Mouse (Mus musculus): ENCODE measurements around the gene Hmox1.

The Hmox1 gene

GRCm38 (mm10) chr8:75093399-75094156 lies at the start of gene Hmox1:
Hmox1 (plus strand) TSS chr8:75093621.
- peak; percentile 82 for DNase-seq (ENCODE audit: low read depth, low spot score)

DNA sequence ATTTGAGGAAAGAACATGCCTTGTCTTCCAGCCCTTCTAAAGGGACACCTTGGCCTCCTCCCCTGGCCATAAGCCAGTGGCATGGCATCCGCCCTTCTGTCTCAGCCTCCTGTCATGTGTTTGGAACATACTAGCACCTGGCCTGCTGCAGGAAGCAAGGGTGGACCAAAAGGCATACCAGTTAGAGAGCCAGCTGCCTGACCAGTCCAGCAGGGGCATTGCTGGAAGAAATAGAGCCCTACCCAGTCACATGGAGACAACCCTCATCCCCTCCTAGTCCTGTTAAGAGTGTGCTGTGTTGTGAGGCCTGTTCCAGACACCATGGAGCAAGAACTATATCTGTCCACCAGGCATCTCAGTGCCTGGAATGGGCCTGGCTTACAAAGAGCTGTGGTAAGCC lies 47.1 kb upstream of the Hmox1 start:
- DNase-seq (ENCODE audit: low read depth, low spot score): no peak

DNA sequence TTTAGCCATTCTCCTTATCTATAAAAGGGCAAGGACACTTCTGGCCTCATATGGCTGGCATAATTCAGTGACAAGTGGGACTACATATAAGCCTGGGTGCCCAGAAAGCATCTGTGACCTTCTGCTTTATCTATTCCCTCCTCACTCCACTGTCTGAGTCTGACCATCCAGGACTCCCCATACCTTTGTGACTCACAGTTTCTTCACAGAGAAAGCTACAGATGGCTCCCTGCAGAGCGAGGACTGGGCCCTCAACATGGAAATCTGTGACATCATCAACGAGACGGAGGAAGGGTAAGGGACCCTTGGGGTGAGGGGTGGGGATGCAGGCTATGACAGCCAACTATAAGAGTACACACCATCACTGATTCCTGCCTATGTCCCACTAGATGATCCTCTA lies 45.6 kb upstream of the Hmox1 start:
- no peak for DNase-seq (ENCODE audit: low read depth, low spot score)

DNA sequence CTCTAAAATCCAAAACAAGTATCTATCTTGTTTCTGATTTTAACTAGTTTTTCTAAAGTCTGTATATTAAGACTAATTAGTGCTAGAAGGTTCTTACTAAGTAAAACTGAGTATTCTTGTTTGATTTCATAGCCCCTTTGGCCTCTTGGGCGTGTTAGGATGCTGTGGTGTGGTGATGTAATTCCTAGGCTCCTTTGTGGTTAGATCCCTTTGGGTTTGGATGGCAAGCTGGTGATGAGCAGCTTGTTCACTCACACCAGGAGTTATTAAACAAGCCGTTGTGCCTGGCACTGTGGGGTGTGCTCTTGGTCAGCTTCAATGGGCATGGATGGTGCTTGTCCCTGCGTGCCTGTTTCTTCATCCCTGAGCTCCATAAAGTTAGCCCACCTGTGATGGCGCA lies 40.1 kb upstream of the Hmox1 start:
- no peak for DNase-seq (ENCODE audit: low read depth, low spot score)

- no peak for DNase-seq (ENCODE audit: low read depth, low spot score)
Observed at GRCm38 (mm10) chr8:75055673-75056072, 37.7 kb upstream of the Hmox1 start.

GRCm38 (mm10) chr8:75060022-75060421 lies 33.4 kb upstream of the Hmox1 start:
- no peak for DNase-seq (ENCODE audit: low read depth, low spot score)

- DNase-seq (ENCODE audit: low read depth, low spot score): no peak
Observed at GRCm38 (mm10) chr8:75060815-75061214, 32.6 kb upstream of the Hmox1 start.

GRCm38 (mm10) chr8:75063290-75063689 lies 30.1 kb upstream of the Hmox1 start:
- DNase-seq (ENCODE audit: low read depth, low spot score): no peak

GRCm38 (mm10) chr8:75064790-75065189 lies 28.6 kb upstream of the Hmox1 start:
- DNase-seq (ENCODE audit: low read depth, low spot score): peak; percentile 36

GRCm38 (mm10) chr8:75067287-75067686 lies 26.1 kb upstream of the Hmox1 start:
- no peak for DNase-seq (ENCODE audit: low read depth, low spot score)

DNA sequence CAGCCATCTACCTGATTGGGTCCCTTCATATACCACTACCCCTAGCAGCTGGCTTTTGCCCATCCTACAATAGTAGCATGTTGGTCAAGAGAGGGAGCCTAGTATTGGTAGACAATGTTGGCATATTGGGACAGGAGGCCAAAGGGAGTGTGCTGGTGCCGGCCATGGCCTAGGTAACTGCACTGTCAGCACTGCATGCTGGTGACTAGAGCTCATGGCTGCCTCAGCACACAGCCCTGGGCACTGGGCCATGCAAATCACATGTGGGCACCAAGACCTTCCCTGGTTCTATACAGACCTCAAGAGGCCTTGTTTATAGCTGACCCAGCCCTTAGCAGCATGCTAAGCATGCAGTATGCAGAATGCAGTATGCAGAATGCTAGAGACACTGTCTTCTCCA lies 23.1 kb upstream of the Hmox1 start:
- no peak for DNase-seq (ENCODE audit: low read depth, low spot score)

DNA sequence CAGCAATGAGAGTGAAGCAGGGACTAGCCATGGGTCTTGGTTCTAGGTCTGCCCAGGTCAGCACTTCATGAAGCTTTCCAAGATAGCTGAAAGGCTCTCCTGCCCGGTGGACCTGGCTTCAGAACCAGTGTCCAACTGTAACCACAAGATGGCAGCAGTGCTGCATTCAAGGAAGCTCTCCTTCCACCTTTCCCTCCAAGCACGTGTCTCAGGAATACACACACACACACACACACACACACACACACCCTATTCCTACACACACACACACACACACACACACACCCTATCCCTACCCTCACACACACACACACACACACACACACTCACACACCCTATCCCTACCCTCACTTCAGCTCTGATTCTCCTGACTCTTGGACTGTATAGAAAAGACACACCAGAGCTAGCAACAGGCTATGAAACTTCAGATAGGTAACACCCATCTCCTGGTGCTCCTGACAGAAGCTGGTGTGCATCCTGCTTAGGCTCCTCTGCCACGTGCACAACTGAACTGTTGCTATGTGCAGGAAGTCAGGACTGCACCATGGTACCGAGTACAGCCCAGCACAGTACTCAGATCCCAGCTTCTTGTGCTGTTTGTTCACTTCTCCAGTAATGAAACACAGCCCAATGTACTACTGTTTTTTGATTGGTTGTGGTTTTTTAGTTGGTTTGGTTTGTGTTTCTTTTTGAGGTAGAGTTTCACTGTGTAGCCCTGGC lies 21.6 kb upstream of the Hmox1 start:
- DNase-seq (ENCODE audit: low read depth, low spot score): peak; percentile 47

GRCm38 (mm10) chr8:75074876-75075275 lies 18.5 kb upstream of the Hmox1 start:
- no peak for DNase-seq (ENCODE audit: low read depth, low spot score)

DNA sequence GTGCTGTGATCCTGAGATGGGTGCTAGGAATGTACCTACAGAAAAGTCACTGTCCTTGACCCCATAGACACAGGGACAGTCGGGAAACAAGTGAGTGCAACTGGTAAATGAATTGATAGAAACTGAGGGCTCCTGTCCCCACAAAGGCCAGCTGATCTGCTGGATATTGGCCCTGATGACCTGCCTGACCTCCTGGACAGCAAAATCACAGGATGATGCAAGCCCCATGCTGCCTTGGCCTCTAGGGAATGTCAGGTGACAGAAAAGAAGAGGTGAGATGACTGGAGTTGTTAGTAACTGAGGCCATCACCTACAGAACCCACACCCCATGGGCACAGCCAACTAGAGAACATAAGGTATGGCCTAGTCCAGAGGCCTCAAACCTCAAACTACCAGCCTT lies 15.2 kb upstream of the Hmox1 start:
- DNase-seq (ENCODE audit: low read depth, low spot score): no peak

GRCm38 (mm10) chr8:75078851-75079250 lies 14.6 kb upstream of the Hmox1 start:
- DNase-seq (ENCODE audit: low read depth, low spot score): no peak

DNA sequence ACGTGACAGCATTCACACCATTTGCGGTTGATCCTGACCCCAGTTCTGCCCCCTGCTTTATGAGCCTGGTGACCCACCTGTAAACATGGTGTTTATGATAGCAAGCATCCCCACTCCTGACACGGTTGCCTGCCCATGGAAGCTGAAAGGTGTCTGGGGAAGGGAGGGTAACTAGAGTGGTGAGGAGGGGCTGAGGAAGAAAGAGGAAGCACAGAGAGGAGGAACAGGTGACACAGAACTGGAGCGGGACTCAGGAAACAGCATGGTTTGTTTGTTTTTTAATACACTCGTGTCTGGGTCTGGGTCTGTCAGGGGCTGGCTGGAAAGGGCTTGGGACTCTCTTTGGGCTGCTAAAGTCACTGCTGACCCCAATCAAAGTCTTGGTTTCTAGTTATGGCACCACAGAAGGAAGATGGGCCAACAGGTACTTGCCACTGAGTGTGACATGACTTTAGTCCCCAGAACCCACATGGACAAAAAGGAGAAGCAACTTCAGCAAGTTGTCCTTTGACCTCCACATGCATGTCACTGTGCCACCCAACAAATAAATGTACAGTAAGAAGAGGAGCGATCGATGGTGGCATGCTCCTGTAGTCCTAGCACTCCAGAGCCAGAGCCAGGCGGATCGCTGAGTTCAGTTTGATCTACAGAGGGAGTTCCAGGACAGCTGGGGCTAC lies 11.9 kb upstream of the Hmox1 start:
- DNase-seq (ENCODE audit: low read depth, low spot score): no peak

DNA sequence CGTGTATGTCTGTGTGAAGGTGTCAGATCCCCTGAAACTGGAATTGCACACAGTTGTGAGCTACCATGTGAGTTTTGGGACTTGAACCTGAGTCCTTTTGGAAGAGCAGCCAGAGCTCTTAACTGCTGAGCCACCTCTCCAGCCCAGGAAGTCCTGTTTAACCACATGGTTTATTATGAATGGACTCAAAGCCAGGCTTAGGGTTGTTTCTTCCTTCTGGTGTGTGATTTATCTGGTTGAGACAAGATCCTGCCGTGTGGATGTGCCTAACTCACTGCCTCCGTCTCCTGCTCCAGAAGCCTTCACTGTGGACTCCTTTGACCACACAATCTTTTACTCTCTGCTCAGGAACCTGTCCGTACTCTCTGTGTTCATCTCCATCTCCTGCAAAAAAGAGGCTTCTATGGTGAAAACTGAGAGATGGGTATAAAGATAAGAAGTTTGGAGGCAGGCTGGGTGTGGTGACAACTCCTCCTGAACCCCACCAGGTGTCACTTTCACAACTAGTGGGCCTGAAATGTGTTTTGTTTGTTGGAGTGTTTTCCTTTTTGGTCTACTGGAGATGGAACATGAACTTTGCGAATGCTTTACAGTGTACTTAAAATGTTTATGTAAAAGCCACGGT lies 11.1 kb upstream of the Hmox1 start:
- DNase-seq (ENCODE audit: low read depth, low spot score): no peak

DNA sequence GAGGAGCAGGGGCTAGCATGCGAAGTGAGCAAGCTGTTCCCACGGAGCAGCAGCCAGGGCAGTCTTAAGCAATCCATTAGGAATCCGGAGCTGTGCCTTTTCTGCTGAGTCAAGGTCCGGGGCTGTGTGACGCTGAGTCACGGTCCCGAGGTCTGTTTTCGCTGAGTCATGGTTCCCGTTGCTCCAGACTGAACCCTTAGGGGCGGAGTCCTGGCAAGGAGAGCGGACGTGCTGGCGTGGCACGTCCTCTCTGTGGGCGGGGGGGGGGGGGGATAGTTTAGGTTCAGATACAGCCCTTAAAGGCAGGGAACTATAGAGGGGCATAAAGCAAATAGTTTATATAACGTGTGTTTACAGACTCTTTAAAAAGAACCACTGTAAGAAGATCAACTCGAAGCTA lies 9.6 kb upstream of the Hmox1 start:
- DNase-seq (ENCODE audit: low read depth, low spot score): peak; percentile 78

- no peak for DNase-seq (ENCODE audit: low read depth, low spot score)
Observed at GRCm38 (mm10) chr8:75084382-75085064, 8.9 kb upstream of the Hmox1 start.

DNA sequence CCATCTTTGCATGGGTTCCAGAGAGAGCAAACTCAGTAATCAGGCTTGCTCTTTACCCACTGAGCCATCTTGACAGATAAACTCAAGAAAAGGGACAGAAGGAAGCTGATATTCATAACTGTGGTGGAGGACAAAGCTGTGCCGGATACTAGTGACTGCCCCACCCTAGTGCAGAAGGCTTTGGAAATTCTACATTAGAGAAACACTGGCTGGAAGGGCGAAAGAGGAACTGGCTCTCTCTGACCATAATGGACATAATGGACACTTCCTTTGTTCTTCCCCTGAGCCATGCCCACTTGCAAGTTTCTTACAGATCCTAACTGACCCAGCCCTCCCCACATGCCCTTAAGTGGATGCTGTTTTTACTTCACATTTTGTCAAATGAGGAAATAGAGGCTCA lies 7.4 kb upstream of the Hmox1 start:
- no peak for DNase-seq (ENCODE audit: low read depth, low spot score)

DNA sequence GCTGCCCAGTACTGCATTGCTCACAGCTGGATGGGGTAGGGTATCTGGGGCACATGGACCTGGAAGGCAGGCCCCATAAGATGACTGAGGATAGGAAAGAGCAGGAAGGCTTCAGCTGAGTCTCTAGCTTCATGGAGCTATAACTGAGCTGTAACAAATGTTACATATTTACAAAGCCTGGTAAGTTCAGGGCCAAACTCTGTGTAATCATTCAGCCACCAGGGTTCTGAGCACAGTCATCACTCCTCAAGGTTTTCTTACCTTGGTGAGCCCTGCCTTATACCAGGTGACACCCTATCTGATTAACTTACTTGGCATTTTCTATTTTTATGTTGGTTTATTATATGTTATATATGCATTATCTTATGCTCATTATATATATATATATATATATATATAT lies 6.3 kb upstream of the Hmox1 start:
- no peak for DNase-seq (ENCODE audit: low read depth, low spot score)
